Mouse (Mus musculus): ENCODE results near the gene Gtf3c4. TPM values are rescaled to one million over a fixed set of nuclear protein-coding genes. Genes with fewer than 3 reads are reported as not detected.

Gtf3c4 gene
- total RNA-seq, 2 experiments from 2014 or later = 31.1 to 34.0 TPM

DNA sequence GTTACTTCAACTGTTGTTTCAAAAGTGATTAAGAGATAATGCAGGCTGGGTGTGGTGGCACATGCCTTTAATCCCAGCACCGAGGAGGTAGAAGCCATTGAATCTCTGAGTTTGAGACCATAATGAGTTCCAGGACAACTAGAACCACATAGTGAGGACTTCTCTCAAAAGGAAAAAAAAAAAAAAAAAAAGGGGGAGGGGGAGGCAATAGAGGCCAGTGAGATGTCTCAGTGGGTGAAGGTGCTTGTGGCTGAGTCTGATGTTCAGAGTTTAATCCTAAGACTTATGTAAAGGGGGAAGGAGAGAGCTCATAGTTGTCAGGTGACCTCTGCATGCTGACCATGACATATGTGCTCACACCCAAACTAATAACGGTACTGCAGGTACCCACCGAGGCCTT lies 1.9 kb upstream of the Gtf3c4 start:
- DNase-seq (ENCODE audit: low spot score in 2 of 2) = no peak
- H3K4me3 ChIP-seq = peak overlapping the region; percentile 97; the same call in 1 of the 2 replicates
- no peak overlapping the region for H3K27ac ChIP-seq
- TF ChIP-seq CTCF (conservative IDR thresholded peaks at IDR 0.05) = no peak

DNA sequence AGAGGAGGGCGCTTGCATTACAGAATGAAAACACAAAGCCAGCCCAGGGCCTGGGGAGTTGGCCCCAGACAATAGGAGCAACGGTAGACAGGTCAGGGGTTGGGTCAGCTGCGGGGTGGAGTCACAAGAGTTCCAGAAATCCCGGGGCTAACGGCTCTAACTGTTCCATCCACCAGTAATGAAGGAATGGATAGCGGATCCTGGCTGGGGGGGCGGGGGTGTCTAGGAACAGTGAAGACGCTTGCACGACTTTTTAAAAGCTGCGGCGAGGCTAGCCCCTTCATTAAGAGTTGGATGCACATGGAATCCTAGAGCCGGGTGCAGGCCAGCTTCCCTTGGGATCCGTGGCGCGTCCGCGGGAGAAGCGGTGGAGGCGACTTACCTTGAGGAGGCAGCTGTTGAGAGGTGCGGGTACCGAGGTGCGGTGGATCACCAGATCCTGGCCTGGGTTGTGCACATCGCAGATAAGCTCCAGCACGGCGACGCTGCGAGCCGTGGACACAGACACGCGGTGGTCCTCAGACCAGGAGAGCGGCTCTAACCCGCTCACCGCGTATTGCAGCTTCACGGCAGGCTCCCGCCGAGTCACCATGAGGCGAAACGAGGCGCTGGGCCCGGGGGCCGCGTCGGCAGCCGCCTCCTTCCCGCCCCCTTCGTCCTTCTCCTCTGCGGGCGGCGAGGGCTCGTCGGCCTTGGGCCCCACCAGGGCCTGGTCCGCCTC lies 499 bp downstream of the Gtf3c4 start:
- DNase-seq (ENCODE audit: low spot score in 2 of 2) = peak in 1 of 2 experiments; percentile 20
- no peak for TF ChIP-seq CTCF (conservative IDR thresholded peaks at IDR 0.05)
- peak overlapping the region; percentile 97 for H3K27ac ChIP-seq
- peak overlapping the region; percentile 97 for H3K4me3 ChIP-seq

DNA sequence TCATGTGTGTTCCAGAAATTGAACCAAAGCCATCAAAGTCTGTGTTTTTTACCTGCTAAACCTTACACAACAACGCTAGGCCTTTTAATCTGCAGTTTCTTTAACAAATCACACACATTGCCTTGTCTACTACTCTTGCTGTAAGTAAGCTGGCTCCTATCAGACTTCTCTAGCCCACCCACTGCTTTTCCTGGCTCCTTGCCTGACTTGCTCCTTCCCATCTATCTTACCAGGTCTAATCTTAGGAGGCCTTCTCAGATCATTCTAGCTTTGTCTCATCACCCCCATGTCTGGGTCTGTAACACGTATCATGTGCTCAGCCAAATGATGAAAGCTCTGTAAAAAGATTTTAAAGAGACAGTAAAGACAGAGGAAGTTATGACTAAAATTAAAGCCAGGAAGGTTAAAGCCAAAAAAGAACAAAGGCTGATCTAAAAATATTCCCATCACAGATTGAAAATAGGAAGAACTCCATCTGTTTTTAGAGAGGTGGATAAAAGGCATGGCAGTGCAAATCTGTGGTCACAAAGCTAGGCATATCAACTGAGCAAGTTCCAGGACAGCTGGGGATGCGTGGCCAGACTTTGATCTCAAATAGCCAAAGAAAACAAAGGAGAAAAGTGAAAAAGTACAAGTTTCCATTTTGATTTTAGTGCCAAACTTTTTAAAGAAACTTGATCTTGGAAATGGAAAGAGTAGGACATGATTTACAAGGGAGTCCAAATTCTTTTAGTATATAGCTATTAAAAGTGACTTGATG lies 3.8 kb downstream of the Gtf3c4 start:
- Histone ChIP-seq H3K4me3 (no peak overlapping the region; the same call in 1 of the 2 replicates), H3K27ac (peak overlapping the region; percentile 19; the same call in 1 of the 2 replicates)
- no peak for DNase-seq (ENCODE audit: low spot score in 2 of 2)
- TF ChIP-seq CTCF (conservative IDR thresholded peaks at IDR 0.05) = no peak

DNA sequence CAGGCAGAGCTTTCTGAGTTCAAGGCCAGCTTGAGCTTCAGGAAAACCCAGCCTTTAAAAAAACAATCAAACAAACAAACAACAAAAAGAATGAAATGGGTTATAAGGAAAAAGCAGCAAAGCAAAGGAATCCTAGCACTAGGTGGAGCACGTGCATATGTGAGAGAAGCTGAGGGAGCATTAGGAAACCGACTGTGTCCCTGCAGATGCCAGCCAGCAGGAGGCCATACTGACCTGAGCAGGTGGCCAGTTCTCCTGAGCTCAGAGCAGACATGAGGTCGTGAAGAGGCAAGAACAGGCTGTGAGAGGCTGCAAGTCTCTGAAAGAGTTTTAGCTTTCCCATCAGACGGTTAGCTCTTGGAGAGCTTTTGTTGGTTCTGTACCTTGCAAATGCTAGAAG lies 10.9 kb downstream of the Gtf3c4 start:
- Histone ChIP-seq H3K27ac (no peak overlapping the region), H3K4me3 (no peak overlapping the region)
- peak; percentile 53 for TF ChIP-seq CTCF (conservative IDR thresholded peaks at IDR 0.05)
- DNase-seq (ENCODE audit: low spot score in 2 of 2) = no peak

DNA sequence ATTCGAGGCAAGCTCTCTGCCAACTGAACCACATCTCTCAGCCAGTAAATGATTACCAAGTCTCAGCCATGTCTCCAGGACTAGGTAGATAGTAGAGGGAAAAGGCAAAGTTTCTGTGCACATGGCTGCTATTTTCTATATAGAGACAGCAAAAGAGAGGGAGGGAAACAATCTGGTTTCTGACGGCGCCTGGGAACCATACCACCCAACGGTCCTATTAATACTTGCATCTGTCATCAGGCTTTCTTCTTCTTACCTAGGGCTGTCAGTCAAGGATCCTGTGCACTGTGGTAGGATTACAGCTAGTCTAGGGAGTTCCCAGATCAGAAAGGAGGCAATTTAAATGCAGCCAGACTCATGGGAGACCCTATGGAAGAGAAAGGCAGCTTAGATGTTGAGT lies 21.3 kb downstream of the Gtf3c4 start:
- DNase-seq (ENCODE audit: low spot score in 2 of 2) = peak; percentile 48 to 49
- TF ChIP-seq CTCF (conservative IDR thresholded peaks at IDR 0.05) = no peak
- no peak overlapping the region for H3K4me3 ChIP-seq
- H3K27ac ChIP-seq = no peak overlapping the region

DNA sequence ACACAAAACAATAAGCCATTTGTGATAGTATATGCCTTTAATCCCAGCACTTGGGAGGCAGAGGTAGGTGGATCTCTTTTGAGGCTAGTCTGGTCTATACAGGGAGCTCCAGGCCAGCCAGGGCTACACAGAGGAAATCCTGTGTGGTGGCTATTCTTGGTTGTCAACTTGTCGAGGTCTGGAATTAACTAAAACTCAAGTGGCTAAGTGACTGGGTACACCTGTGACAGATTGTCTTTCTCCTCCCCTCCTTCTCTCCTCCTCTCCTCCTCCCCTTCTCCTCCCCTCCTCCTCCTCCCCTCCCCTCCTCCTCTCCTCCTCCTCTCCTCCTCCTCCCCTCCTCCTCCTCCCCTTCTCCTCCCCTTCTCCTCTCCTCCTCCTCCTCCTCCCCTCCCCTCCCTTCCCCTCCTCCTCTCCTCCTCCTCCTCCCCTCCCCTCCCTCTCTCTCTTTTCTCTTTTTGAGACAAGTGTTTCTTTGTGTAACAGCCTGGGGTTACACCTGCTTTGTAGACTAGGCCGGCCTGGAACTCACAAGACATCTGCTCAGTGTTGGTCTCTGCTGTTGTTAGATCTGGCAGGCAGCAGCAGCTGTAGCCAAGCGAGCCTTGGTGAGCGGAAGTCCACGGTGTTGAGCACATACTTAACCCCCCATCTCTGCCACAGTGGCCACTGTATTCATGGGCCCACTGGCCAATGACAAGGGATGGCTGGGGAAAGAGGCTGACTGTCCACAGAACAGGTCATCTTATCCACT lies 29.7 kb downstream of the Gtf3c4 start:
- Histone ChIP-seq H3K27ac (no peak overlapping the region), H3K4me3 (no peak overlapping the region)
- DNase-seq (ENCODE audit: low spot score in 2 of 2) = no peak
- no peak for TF ChIP-seq CTCF (conservative IDR thresholded peaks at IDR 0.05)

DNA sequence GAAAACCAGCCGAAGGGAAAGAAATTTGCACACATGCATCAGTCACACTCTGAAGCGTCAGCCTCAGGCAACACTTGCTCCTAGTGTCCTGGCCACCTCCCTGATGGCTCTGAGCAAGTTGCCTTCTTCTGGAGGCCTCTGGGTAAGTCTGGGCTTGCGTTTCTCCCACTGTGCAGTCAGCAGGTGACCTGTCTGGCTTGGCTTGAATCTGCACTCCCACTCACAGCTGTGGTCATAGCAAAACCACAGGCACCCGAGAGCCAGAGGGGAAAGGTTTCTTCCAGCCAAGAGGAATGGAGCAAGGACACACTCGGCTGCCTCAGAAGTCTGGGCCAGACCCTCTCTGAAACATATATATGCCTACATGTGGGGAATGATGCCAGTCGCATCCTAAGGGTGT lies 31.3 kb downstream of the Gtf3c4 start:
- no peak for TF ChIP-seq CTCF (conservative IDR thresholded peaks at IDR 0.05)
- no peak overlapping the region for H3K27ac ChIP-seq
- no peak for DNase-seq (ENCODE audit: low spot score in 2 of 2)
- H3K4me3 ChIP-seq = no peak overlapping the region

DNA sequence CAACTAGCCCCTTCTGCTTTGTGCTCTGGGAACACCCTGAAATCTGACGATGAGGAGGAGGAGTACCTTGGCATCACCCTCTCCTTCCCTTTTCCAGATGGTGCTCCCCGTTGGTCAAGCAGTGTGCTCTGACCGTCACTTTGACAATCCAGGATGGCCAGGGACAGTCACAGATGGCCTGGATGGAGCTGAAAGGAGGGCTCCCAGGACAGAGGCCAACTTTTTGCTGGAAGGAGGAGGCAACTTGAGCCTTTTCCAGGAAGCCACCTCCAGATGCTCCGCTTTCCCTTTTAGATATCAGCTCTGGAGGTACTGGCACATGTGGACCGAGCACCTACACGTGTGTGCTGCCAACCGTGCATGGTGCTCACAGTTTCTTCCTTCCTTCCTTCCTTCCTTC lies 36.8 kb downstream of the Gtf3c4 start:
- DNase-seq (ENCODE audit: low spot score in 2 of 2) = no peak
- TF ChIP-seq CTCF (conservative IDR thresholded peaks at IDR 0.05) = no peak
- no peak overlapping the region for H3K4me3 ChIP-seq
- H3K27ac ChIP-seq = no peak overlapping the region

DNA sequence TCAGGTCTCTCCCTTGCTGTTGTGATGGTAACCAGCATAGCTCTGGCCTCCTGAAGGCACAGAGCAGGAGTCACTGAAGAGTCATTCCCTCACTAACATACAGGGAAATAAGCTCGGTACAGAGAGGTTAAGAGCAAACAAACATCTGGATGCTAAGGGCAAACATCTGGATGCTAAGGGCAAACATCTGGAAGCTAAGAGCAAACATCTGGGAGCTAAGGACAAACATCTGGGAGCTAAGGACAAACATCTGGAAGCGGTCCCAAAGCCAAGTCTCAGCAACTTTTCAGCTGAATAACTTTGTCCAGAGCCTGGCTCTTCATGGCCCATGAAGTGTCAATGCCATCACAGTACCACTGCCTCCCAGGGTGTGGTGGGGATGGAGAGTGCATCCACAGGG lies 40.6 kb downstream of the Gtf3c4 start:
- no peak for TF ChIP-seq CTCF (conservative IDR thresholded peaks at IDR 0.05)
- DNase-seq (ENCODE audit: low spot score in 2 of 2) = no peak
- no peak overlapping the region for H3K4me3 ChIP-seq
- no peak overlapping the region for H3K27ac ChIP-seq

DNA sequence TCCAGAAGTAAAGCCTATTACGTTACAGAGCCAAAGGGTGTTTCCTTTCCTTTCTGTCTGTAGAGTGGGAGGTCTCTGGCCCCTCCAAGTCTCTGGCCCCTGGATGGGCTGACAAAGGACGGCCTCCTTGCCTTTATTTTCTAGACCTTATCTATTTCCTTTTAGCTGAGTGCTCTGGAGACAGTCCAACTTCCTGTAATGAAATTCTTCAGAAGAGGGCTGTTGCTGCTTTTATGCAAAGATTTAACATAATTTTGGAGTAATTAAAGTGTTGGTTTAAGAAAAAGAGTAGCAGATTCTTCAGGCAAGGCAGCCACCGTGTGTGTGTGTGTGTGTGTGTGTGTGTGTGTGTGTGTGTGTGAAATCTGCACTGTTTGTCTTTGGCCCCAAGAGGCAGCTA lies 41.8 kb downstream of the Gtf3c4 start:
- Histone ChIP-seq H3K27ac (no peak overlapping the region), H3K4me3 (no peak overlapping the region)
- no peak for DNase-seq (ENCODE audit: low spot score in 2 of 2)
- no peak for TF ChIP-seq CTCF (conservative IDR thresholded peaks at IDR 0.05)

DNA sequence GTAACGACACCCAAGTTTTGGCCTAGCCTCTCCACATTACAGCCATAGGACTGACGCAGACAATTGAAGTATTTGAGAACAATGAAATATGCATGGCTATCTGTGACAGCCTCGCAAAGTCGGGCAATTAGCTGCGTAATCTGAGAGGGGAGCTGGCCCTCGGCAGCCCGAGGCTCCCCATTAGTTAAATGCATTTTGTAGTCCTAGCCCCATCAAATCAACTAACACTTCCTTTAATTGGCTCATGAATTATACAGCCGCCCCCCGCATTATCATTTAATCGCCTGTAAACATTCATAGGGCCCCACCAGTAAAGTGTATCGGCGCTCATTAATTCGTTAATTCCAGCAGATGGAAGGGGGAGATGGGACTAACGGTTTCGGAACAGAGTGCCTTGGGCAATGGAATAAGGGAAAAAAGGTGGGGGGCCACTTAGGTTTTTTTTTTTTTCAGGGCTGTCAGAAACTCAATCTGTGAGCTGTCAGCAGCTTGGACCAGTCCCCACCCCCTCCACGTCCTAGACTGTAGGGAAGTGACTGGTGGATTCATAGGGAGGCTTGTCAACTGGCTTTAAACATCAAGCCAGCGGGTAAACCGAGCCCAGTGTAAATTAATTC lies 42.6 kb downstream of the Gtf3c4 start:
- TF ChIP-seq CTCF (conservative IDR thresholded peaks at IDR 0.05) = no peak
- Histone ChIP-seq H3K27ac (no peak overlapping the region), H3K4me3 (no peak overlapping the region)
- DNase-seq (ENCODE audit: low spot score in 2 of 2) = no peak

DNA sequence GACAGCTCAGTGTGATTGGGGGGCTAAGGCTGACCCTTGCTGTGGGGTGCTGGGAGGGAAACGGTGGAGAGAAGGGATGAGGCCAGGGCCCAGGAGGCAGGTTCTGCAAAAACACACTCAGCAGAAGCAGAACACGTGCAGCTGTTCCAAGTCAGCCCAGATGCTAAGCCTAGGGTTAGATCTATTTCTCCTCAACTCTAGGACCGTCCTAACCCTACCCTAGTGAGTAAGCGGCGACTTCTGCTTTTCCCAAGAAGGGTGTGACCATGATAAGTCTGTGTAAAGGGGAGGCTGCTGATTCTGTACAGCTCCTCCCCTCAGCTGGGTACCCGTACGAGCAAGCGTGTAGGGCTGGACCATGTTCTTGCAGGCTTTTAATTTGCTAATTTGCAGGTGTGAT lies 43.9 kb downstream of the Gtf3c4 start:
- no peak overlapping the region for H3K27ac ChIP-seq
- no peak overlapping the region for H3K4me3 ChIP-seq
- DNase-seq (ENCODE audit: low spot score in 2 of 2) = no peak
- TF ChIP-seq CTCF (conservative IDR thresholded peaks at IDR 0.05) = no peak

DNA sequence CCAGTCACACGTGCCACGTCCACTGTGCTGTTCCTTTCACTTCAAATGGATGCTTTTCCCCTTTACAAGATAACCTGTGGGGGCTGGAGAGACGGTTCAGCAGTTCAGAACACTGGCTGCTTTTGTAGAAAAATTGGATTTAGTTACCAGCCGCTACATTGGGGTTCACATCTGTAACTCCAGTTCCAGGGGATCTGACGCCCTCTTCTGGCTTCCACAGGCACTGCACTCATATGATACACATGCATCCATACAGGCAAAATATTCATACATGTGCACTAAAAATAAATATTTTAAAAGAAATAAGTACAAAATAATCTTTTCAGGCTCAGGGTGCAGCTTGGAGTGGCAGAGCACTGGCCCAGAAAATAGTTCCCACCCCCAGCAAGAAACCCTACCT lies 45.5 kb downstream of the Gtf3c4 start:
- TF ChIP-seq CTCF (conservative IDR thresholded peaks at IDR 0.05) = peak; percentile 51
- no peak overlapping the region for H3K4me3 ChIP-seq
- DNase-seq (ENCODE audit: low spot score in 2 of 2) = no peak
- H3K27ac ChIP-seq = no peak overlapping the region
